Mouse (Mus musculus): ENCODE results near the gene Nr1h2. TPM values are rescaled to one million over a fixed set of nuclear protein-coding genes. Genes with fewer than 3 reads are reported as not detected.

The Nr1h2 gene
- total and polyA plus RNA-seq, 3 experiments: 49.7 to 82.3 TPM; not detected in 1

GRCm38 (mm10) chr7:44526414-44527154 is 27.2 kb downstream of the Nr1h2 start:
- no peaks in the 10 kb centered on the region; the same call in 1 of the 2 replicates for H3K79me2 ChIP-seq (ENCODE audit: control insufficient read depth, insufficient read depth, low read length, poor library complexity)

GRCm38 (mm10) chr7:44525126-44525832 is 28.5 kb downstream of the Nr1h2 start:
- H3K79me2 ChIP-seq (ENCODE audit: control insufficient read depth, insufficient read depth, low read length, poor library complexity): no peaks in the 10 kb centered on the region; the same call in 1 of the 2 replicates
- no peaks in the 10 kb centered on the region for H3K9me3 ChIP-seq (replicated peaks; ENCODE audit: insufficient read depth, low read length)
- no peak overlapping the region for H3K4me3 ChIP-seq (ENCODE audit: control insufficient read depth in 1 of 2, insufficient read depth in 1 of 2, low read depth in 2 of 2, low read length in 2 of 2)
- DNase-seq (ENCODE audit: low read depth, low spot score): no peak
- no peak overlapping the region for H3K27ac ChIP-seq (ENCODE audit: control insufficient read depth, low read depth, low read length)
- peaks cover 0 to 1% of the 10 kb centered on the region in 2 experiments; a peak in 2 of 4 replicates for H3K27me3 ChIP-seq (ENCODE audit: control insufficient read depth in 1 of 2, insufficient read depth in 2 of 2, low read length in 2 of 2)
- TF ChIP-seq NRF1 (IDR thresholded peaks at IDR 0.05; ENCODE audit: insufficient read depth, low read depth, low read length, poor library complexity, severe bottlenecking) (no peak), RAD21 (IDR thresholded peaks at IDR 0.05; ENCODE audit: low read depth, low read length) (no peak), NELFE (IDR thresholded peaks at IDR 0.05; ENCODE audit: low read depth, low read length) (no peak), HCFC1 (IDR thresholded peaks at IDR 0.05; ENCODE audit: low read depth, low read length) (no peak), CHD2 (IDR thresholded peaks at IDR 0.05; ENCODE audit: low read length) (no peak)
- 0 out of 4 replicates have a peak, but pooled peaks cover 0 to 2% of the 10 kb centered on the region in 2 experiments for H3K36me3 ChIP-seq (ENCODE audit: control insufficient read depth in 1 of 2, insufficient read depth in 2 of 2, low read length in 2 of 2)
- no peak overlapping the region for H3K9ac ChIP-seq (ENCODE audit: control insufficient read depth, low read depth, low read length, poor library complexity, severe bottlenecking)
- peaks cover 0 to 6% of the 10 kb centered on the region in 2 experiments; a peak in 2 of 4 replicates for H3K4me1 ChIP-seq (ENCODE audit: control insufficient read depth in 1 of 2, insufficient read depth in 2 of 2, low read length in 2 of 2)

More at GRCm38 (mm10) chr7:44526414-44527154, 27.2 kb downstream of the Nr1h2 start:
- Histone ChIP-seq H3K4me1 (ENCODE audit: control insufficient read depth in 1 of 2, insufficient read depth in 2 of 2, low read length in 2 of 2) (peaks cover 0 to 6% of the 10 kb centered on the region in 2 experiments; a peak in 2 of 4 replicates), H3K36me3 (ENCODE audit: control insufficient read depth in 1 of 2, insufficient read depth in 2 of 2, low read length in 2 of 2) (0 out of 4 replicates have a peak, but pooled peaks cover 0 to 2% of the 10 kb centered on the region in 2 experiments), H3K27me3 (ENCODE audit: control insufficient read depth in 1 of 2, insufficient read depth in 2 of 2, low read length in 2 of 2) (peaks cover 0 to 1% of the 10 kb centered on the region in 2 experiments; a peak in 2 of 4 replicates), H3K27ac (ENCODE audit: control insufficient read depth, low read depth, low read length) (no peak overlapping the region), H3K9me3 (replicated peaks; ENCODE audit: insufficient read depth, low read length) (no peaks in the 10 kb centered on the region), H3K4me3 (ENCODE audit: control insufficient read depth in 1 of 2, insufficient read depth in 1 of 2, low read depth in 2 of 2, low read length in 2 of 2) (no peak overlapping the region), H3K9ac (ENCODE audit: control insufficient read depth, low read depth, low read length, poor library complexity, severe bottlenecking) (no peak overlapping the region)
- TF ChIP-seq MAZ (IDR thresholded peaks at IDR 0.05; ENCODE audit: low read depth, low read length) (no peak), ELF1 (IDR thresholded peaks at IDR 0.05; ENCODE audit: low read depth, low read length) (no peak), HCFC1 (IDR thresholded peaks at IDR 0.05; ENCODE audit: low read depth, low read length) (no peak), JUND (IDR thresholded peaks at IDR 0.05; ENCODE audit: low read depth, low read length) (no peak), GABPA (IDR thresholded peaks at IDR 0.05; ENCODE audit: low read depth, low read length) (no peak), MEF2A (IDR thresholded peaks at IDR 0.05; ENCODE audit: extremely low read depth, insufficient replicate concordance, low read depth, low read length, poor library complexity, severe bottlenecking) (no peak), TAL1 (IDR thresholded peaks at IDR 0.05; ENCODE audit: low read length) (no peak), NELFE (IDR thresholded peaks at IDR 0.05; ENCODE audit: low read depth, low read length) (no peak), POLR2A (IDR thresholded peaks at IDR 0.05; ENCODE audit: control insufficient read depth in 1 of 2, insufficient read depth in 1 of 2, low read depth in 1 of 2, low read length in 2 of 2, poor library complexity in 1 of 2) (no peak), SMC3 (IDR thresholded peaks at IDR 0.05; ENCODE audit: low read depth, low read length) (no peak), TCF12 (IDR thresholded peaks at IDR 0.05; ENCODE audit: low read depth, low read length) (no peak), RCOR1 (IDR thresholded peaks at IDR 0.05; ENCODE audit: low read depth, low read length) (no peak), NRF1 (IDR thresholded peaks at IDR 0.05; ENCODE audit: insufficient read depth, low read depth, low read length, poor library complexity, severe bottlenecking) (no peak), TBP (IDR thresholded peaks at IDR 0.05; ENCODE audit: low read depth, low read length) (no peak), ZKSCAN1 (IDR thresholded peaks at IDR 0.05; ENCODE audit: low read depth, low read length) (no peak), MAFK (IDR thresholded peaks at IDR 0.05; ENCODE audit: borderline replicate concordance, low read depth, low read length) (no peak), UBTF (IDR thresholded peaks at IDR 0.05; ENCODE audit: borderline replicate concordance, insufficient read depth, low read depth, low read length) (no peak)
- no peak for DNase-seq (ENCODE audit: low read depth, low spot score)

All from MEL (cell line).